Mouse (Mus musculus) liver, adult 2 months (tissue): ENCODE results near the gene Fry.

ENCODE experiments used
- CTCF ChIP-seq: fragments of 200-500 bp; IDR thresholded peaks from 2 replicates; pipeline ENCODE4 v1.5.1; 2011; ENCODE audit warnings: low read depth, low read length, control low read depth
- POLR2A ChIP-seq: fragments of 200-500 bp; IDR thresholded peaks from 2 replicates; pipeline ENCODE4 v1.6.1; 2011; ENCODE audit warnings: low read length, control low read depth; ENCODE audit not compliant: insufficient read depth; ENCODE audit errors: extremely low read depth

DNA sequence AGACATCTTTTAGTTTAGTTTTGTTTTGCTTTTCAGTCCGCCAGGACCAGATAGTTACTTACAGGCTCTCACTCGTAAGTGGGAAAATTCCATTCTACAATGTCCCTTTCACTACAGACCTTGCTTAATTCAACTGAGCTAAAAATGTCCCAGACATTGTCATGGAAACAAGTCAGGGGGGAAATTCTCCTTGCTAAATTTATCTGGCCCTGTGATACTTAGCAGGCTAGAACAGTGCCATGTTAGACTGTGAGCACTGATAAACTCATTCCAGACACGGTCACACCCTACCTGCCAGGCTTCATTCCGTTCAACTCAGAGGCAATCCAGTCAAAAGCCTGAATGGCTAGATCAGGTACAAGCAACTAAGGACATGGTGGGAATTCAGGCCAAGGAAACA is 227.9 kb downstream of the Fry start:
- TF ChIP-seq POLR2A (no peak), CTCF (no peak)
